Mouse (Mus musculus): Measurements from ENCODE around the gene Kcnn4.
A peak's percentile ranks its signal among the peaks of the same experiment; 100 is the strongest.

Gene Kcnn4

GRCm38 (mm10) chr7:24369731-24370541 is at the start of gene Kcnn4:
Gene Kcnn4, plus strand, starts transcription at chr7:24370263.
- DNase-seq (ENCODE audit: low read depth) = peak; percentile 94

GRCm38 (mm10) chr7:24322593-24322992 is 47.5 kb upstream of the Kcnn4 start:
- no peak for DNase-seq (ENCODE audit: low read depth)

GRCm38 (mm10) chr7:24325197-24325596 is 44.9 kb upstream of the Kcnn4 start:
- DNase-seq (ENCODE audit: low read depth) = no peak

GRCm38 (mm10) chr7:24325675-24326128 is 44.4 kb upstream of the Kcnn4 start:
- DNase-seq (ENCODE audit: low read depth) = no peak

GRCm38 (mm10) chr7:24326273-24327135 is 43.6 kb upstream of the Kcnn4 start:
- DNase-seq (ENCODE audit: low read depth) = no peak

GRCm38 (mm10) chr7:24327281-24327975 is 42.6 kb upstream of the Kcnn4 start:
- no peak for DNase-seq (ENCODE audit: low read depth)

- DNase-seq (ENCODE audit: low read depth) = no peak
These were observed 36.6 kb upstream of the Kcnn4 start, which contains the start of gene Tescl for GRCm38 (mm10) chr7:24333304-24333986. Gene Tescl, minus strand, starts transcription at chr7:24333936.

- DNase-seq (ENCODE audit: low read depth) = peak; percentile 89
These were observed 34.3 kb upstream of the Kcnn4 start for GRCm38 (mm10) chr7:24335699-24336309.

GRCm38 (mm10) chr7:24338241-24338640 is 31.8 kb upstream of the Kcnn4 start:
- DNase-seq (ENCODE audit: low read depth) = peak; percentile 51

GRCm38 (mm10) chr7:24343701-24344272 is 26.3 kb upstream of the Kcnn4 start:
- DNase-seq (ENCODE audit: low read depth) = no peak

- no peak for DNase-seq (ENCODE audit: low read depth)
These were observed 23.6 kb upstream of the Kcnn4 start for GRCm38 (mm10) chr7:24346444-24346843.

- no peak for DNase-seq (ENCODE audit: low read depth)
These were observed 21.2 kb upstream of the Kcnn4 start, which contains the start of gene Lypd5 for GRCm38 (mm10) chr7:24348896-24349295. Gene Lypd5, plus strand, starts transcription at chr7:24349196.

- no peak for DNase-seq (ENCODE audit: low read depth)
These were observed 14.4 kb upstream of the Kcnn4 start for GRCm38 (mm10) chr7:24355646-24356045.

GRCm38 (mm10) chr7:24356081-24356480 is 14.0 kb upstream of the Kcnn4 start:
- no peak for DNase-seq (ENCODE audit: low read depth)

GRCm38 (mm10) chr7:24357899-24358298 is 12.2 kb upstream of the Kcnn4 start:
- peak; percentile 69 for DNase-seq (ENCODE audit: low read depth)

GRCm38 (mm10) chr7:24359269-24359668 is 10.8 kb upstream of the Kcnn4 start:
- DNase-seq (ENCODE audit: low read depth) = peak; percentile 52

GRCm38 (mm10) chr7:24361001-24361400 is 9.1 kb upstream of the Kcnn4 start:
- DNase-seq (ENCODE audit: low read depth) = peak; percentile 69

GRCm38 (mm10) chr7:24363228-24363627 is 6.8 kb upstream of the Kcnn4 start:
- DNase-seq (ENCODE audit: low read depth) = peak; percentile 87

- DNase-seq (ENCODE audit: low read depth) = peak; percentile 97
These were observed 5.2 kb upstream of the Kcnn4 start for GRCm38 (mm10) chr7:24364827-24365226.

- DNase-seq (ENCODE audit: low read depth) = peak; percentile 41
These were observed 4.6 kb upstream of the Kcnn4 start for GRCm38 (mm10) chr7:24365258-24366014.

Measured in induced T-regulatory cell, adult 2 months (primary cell).